Mouse (Mus musculus): ENCODE data around the gene Etfb. TPM values are rescaled to one million over a fixed set of nuclear protein-coding genes. Genes with fewer than 3 reads are reported as not detected.

Gene Etfb
- total and polyA plus RNA-seq, 3 experiments, result 177 to 186 TPM; not detected in 1

DNA sequence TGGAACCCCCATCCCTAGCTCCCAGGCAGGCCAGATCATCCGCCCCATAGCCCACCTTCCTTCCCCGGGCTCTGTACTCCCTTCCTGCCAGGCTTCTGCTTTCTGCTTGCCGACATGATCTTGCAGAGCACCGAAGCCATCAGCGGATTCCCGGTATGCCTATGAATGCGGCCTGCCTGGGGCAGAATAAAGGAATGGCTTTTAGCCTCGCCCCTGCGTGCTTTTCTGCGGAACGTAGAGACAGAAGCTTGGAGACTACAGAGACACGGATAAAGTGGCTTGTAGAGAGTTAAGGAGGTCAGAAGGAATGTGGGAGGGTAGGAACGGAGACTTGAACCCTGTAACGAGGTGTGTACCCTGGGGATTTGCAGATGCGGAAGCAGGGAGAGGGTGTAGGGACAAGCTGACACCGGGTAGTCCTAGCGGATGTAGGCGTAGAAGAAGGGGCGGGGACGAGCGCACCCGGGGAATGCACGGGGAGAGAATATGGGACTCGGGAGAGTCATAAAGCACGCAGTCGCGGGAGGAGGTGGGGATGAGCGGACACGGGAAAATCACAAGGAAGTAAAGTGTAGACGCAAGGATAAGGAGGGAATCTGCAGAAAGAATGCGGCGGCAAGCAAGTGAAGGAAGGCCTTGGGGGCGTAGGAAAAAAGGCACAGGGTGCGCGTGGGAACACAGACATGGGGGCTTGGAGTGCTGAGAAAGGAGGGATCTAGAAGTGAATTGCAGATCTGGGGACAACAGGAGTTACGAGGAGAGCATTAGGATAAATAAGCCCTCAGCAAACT lies 562 bp upstream of the Etfb start:
- Histone ChIP-seq H3K9ac (ENCODE audit: control insufficient read depth, low read depth, low read length, poor library complexity, severe bottlenecking) (peak overlapping the region; percentile 82), H3K4me3 (ENCODE audit: control insufficient read depth in 1 of 2, insufficient read depth in 1 of 2, low read depth in 2 of 2, low read length in 2 of 2) (peak overlapping the region; percentile 61 to 70), H3K27ac (ENCODE audit: control insufficient read depth, low read depth, low read length) (peak overlapping the region; percentile 73), H3K4me1 (ENCODE audit: control insufficient read depth in 1 of 2, insufficient read depth in 2 of 2, low read length in 2 of 2) (peaks cover 2 to 39% of the 10 kb centered on the region in 2 experiments; a peak in 2 of 4 replicates), H3K9me3 (replicated peaks; ENCODE audit: insufficient read depth, low read length) (no peaks in the 10 kb centered on the region), H3K27me3 (ENCODE audit: control insufficient read depth in 1 of 2, insufficient read depth in 2 of 2, low read length in 2 of 2) (no peaks in the 10 kb centered on the region), H3K36me3 (ENCODE audit: control insufficient read depth in 1 of 2, insufficient read depth in 2 of 2, low read length in 2 of 2) (peaks cover 0 to 18% of the 10 kb centered on the region in 2 experiments; a peak in 2 of 4 replicates), H3K79me2 (ENCODE audit: control insufficient read depth, insufficient read depth, low read length, poor library complexity) (peaks cover 25% of the 10 kb centered on the region)
- 0 out of 2 replicates have a peak, but pooled peaks have one; percentile 24 for TF ChIP-seq MXI1 (IDR thresholded peaks at IDR 0.05; ENCODE audit: low read depth, low read length)
- TF ChIP-seq ELF1 (IDR thresholded peaks at IDR 0.05; ENCODE audit: low read depth, low read length), result peak; percentile 89
- peak; percentile 73; the same call in 1 of the 2 replicates for TF ChIP-seq POLR2AphosphoS5 (IDR thresholded peaks at IDR 0.05; ENCODE audit: borderline replicate concordance, low read depth, low read length)
- TF ChIP-seq ETS1 (IDR thresholded peaks at IDR 0.05; ENCODE audit: low read depth, low read length), result peak; percentile 28; the same call in 1 of the 2 replicates
- TF ChIP-seq USF1 (IDR thresholded peaks at IDR 0.05; ENCODE audit: low read depth, low read length), result no peak
- TF ChIP-seq MEF2A (IDR thresholded peaks at IDR 0.05; ENCODE audit: extremely low read depth, insufficient replicate concordance, low read depth, low read length, poor library complexity, severe bottlenecking), result no peak
- TF ChIP-seq MAFK (IDR thresholded peaks at IDR 0.05; ENCODE audit: borderline replicate concordance, low read depth, low read length), result no peak
- TF ChIP-seq SIN3A (IDR thresholded peaks at IDR 0.05; ENCODE audit: low read length), result peak; percentile 74
- peak; percentile 11; the same call in 1 of the 2 replicates for TF ChIP-seq MYC (IDR thresholded peaks at IDR 0.05; ENCODE audit: low read depth, low read length)
- 0 out of 2 replicates have a peak, but pooled peaks have one; percentile 7 for TF ChIP-seq MAZ (IDR thresholded peaks at IDR 0.05; ENCODE audit: low read depth, low read length)
- peak; percentile 81 for TF ChIP-seq NELFE (IDR thresholded peaks at IDR 0.05; ENCODE audit: low read depth, low read length)
- TF ChIP-seq MAX (IDR thresholded peaks at IDR 0.05; ENCODE audit: low read length), result peak; percentile 41; the same call in 1 of the 2 replicates
- TF ChIP-seq E2F4 (IDR thresholded peaks at IDR 0.05; ENCODE audit: borderline replicate concordance, low read depth, low read length), result peak; percentile 39; the same call in 1 of the 2 replicates
- no peak for TF ChIP-seq ZNF384 (IDR thresholded peaks at IDR 0.05; ENCODE audit: low read depth, low read length)
- TF ChIP-seq ZMIZ1 (IDR thresholded peaks at IDR 0.05; ENCODE audit: low read depth, low read length), result peak; percentile 85
- no peak for TF ChIP-seq RCOR1 (IDR thresholded peaks at IDR 0.05; ENCODE audit: low read depth, low read length)
- TF ChIP-seq HCFC1 (IDR thresholded peaks at IDR 0.05; ENCODE audit: low read depth, low read length), result peak; percentile 59
- 0 out of 2 replicates have a peak, but pooled peaks have one; percentile 62 for TF ChIP-seq TBP (IDR thresholded peaks at IDR 0.05; ENCODE audit: low read depth, low read length)
- TF ChIP-seq BHLHE40 (IDR thresholded peaks at IDR 0.05; ENCODE audit: borderline replicate concordance, low read depth, low read length), result no peak
- TF ChIP-seq POLR2A (IDR thresholded peaks at IDR 0.05; ENCODE audit: control insufficient read depth in 1 of 2, insufficient read depth in 1 of 2, low read depth in 1 of 2, low read length in 2 of 2, poor library complexity in 1 of 2), result peak in 1 of 2 experiments; percentile 85; a peak in 3 of 4 replicates
- peak; percentile 72 for TF ChIP-seq TCF12 (IDR thresholded peaks at IDR 0.05; ENCODE audit: low read depth, low read length)
- TF ChIP-seq JUND (IDR thresholded peaks at IDR 0.05; ENCODE audit: low read depth, low read length), result no peak
- no peak for TF ChIP-seq CHD1 (IDR thresholded peaks at IDR 0.05; ENCODE audit: low read depth, low read length)
- DNase-seq (ENCODE audit: low read depth, low spot score), result peak; percentile 90
